In genomic region chr11:51261680-51262219, GRCm38 (mm10) we compare ENCODE assay signal across 8 mouse cellular contexts. TPM values are rescaled to one million over a fixed set of nuclear protein-coding genes. Genes with fewer than 3 reads are reported as not detected.
DNase-seq lines count a peak whose midpoint lies in the region; ATAC-seq and TF ChIP-seq lines count a peak whose summit lies in the region.

TSS of gene Clk4 (plus strand) at chr11:51261730.

- no peaks in the 10 kb centered on the region for H3K9me3 ChIP-seq in midbrain, embryonic 12.5 days

- ATAC-seq in midbrain, embryonic 12.5 days (ENCODE audit: low FRiP score, low read depth), result no peak

- peaks cover 31% of the 10 kb centered on the region for H3K4me1 ChIP-seq in midbrain, embryonic 12.5 days

- H3K4me2 ChIP-seq in midbrain, embryonic 12.5 days (replicated peaks), result peak within 1 kb of the TSS; percentile 59

- 87% methylated on average over 3 of the region's 3 CpGs for WGBS in large intestine, adult 2 months
- WGBS in midbrain, embryonic 12.5 days, result 82% methylated on average over 3 of the region's 3 CpGs

- peak within 1 kb of the TSS; percentile 96 for H3K9ac ChIP-seq in midbrain, embryonic 12.5 days (replicated peaks)

- no peak for TF ChIP-seq POLR2A in brain, embryonic 14.5 days (IDR thresholded peaks at IDR 0.05; ENCODE audit: borderline replicate concordance, extremely low read depth, insufficient read depth, insufficient read length, poor library complexity, severe bottlenecking)

- no peak for TF ChIP-seq CTCF in brain, embryonic 14.5 days (IDR thresholded peaks at IDR 0.05; ENCODE audit: borderline replicate concordance, extremely low read depth, insufficient read depth, insufficient read length)

- H3K27me3 ChIP-seq in midbrain, embryonic 12.5 days, result no peaks in the 10 kb centered on the region

- DNase-seq in layer of hippocampus, adult 8-10 months (ENCODE audit: low spot score in 2 of 2), result no peak
- no peak for DNase-seq in layer of hippocampus, adult 9-10 months (ENCODE audit: low spot score)
- no peak for DNase-seq in brain, embryonic 14.5 days (ENCODE audit: low read depth)
- DNase-seq in gastrocnemius, postnatal 4 days (ENCODE audit: low spot score in 2 of 2), result no peak
- DNase-seq in large intestine, adult 2 months (ENCODE audit: low read depth, low spot score), result no peak
- no peak for DNase-seq in urinary bladder, postnatal 36 days (ENCODE audit: low spot score in 2 of 2)
- no peak for DNase-seq in thymus, postnatal 36 days

- H3K36me3 ChIP-seq in midbrain, embryonic 12.5 days, result no peaks in the 10 kb centered on the region

- H3K27ac ChIP-seq in midbrain, embryonic 12.5 days (replicated peaks), result peak within 1 kb of the TSS; percentile 91; the same call in 1 of the 2 replicates

- peak within 1 kb of the TSS; percentile 97 for H3K4me3 ChIP-seq in midbrain, embryonic 12.5 days

RNA-seq across cellular contexts. Expression of gene Clk4, which starts in this region (rescaled TPM):
- 100 to 1,000 TPM; 121 to 149 (median 129) TPM for total RNA-seq in layer of hippocampus, adult 8-10 months (2022)
- 155 and 168 TPM in 2 replicates for polyA plus RNA-seq in brain, embryonic 14.5 days (2012; rRNA removed)
- total RNA-seq in gastrocnemius, postnatal 4 days (2021), result 10 to 100 TPM; 44.6 to 55.1 TPM
- 21.8 and 31.9 TPM in 2 replicates for polyA plus RNA-seq in large intestine, adult 2 months (2012; rRNA removed)
- polyA plus RNA-seq in midbrain, embryonic 12.5 days (2016; fragmentation: Nextera tagmentation; extraction: Ambion mirVana), result 148 and 150 TPM in 2 replicates
